Mouse (Mus musculus) myocyte (in vitro differentiated cells): ENCODE data around the gene Mfn1.

Source experiments
- CEBPB ChIP-seq: IDR thresholded peaks from 2 replicates; pipeline ENCODE4 v1.6.1; 2011; ENCODE audit warnings: mild to moderate bottlenecking, moderate library complexity; ENCODE audit not compliant: poor library complexity, insufficient read depth, severe bottlenecking
- MYOD1 ChIP-seq, 3 experiments: IDR thresholded peaks; one replicate each; pipeline ENCODE4 v1.6.1; 2011; ENCODE audit warnings: control low read depth in 2 of 3, low read depth in 2 of 3, mild to moderate bottlenecking in 2 of 3, moderate library complexity in 1 of 3; ENCODE audit not compliant: insufficient read length in 2 of 3, control insufficient read depth in 1 of 3
- POLR2A ChIP-seq: IDR thresholded peaks from one replicate; pipeline ENCODE4 v1.6.1; 2011; ENCODE audit warnings: low read depth, mild to moderate bottlenecking, control low read depth, moderate library complexity; ENCODE audit not compliant: insufficient read length
- POLR2AphosphoS2 ChIP-seq: IDR thresholded peaks from one replicate; pipeline ENCODE4 v1.6.1; 2011; ENCODE audit warnings: low read depth, control low read depth; ENCODE audit not compliant: insufficient read length
- SRF ChIP-seq: IDR thresholded peaks from one replicate; pipeline ENCODE4 v1.6.1; 2011; ENCODE audit warnings: low read depth; ENCODE audit not compliant: control insufficient read depth, insufficient read length

- no peak for TF ChIP-seq POLR2AphosphoS2
- no peak for TF ChIP-seq POLR2A
- no peak for TF ChIP-seq CEBPB
- TF ChIP-seq SRF: no peak
- no peak for TF ChIP-seq MYOD1 (IDR thresholded peaks at IDR 0.05; ENCODE audit: control insufficient read depth in 1 of 3, insufficient read length in 2 of 3, low read depth in 2 of 3)
Observed at GRCm38 (mm10) chr3:32599328-32599727, 70.1 kb downstream of the Mfn1 start.
